Mouse (Mus musculus): ENCODE results near the gene Coasy. TPM values are rescaled to one million over a fixed set of nuclear protein-coding genes. Genes with fewer than 3 reads are reported as not detected.

The Coasy gene
- polyA plus RNA-seq, 1 experiment from 2014 or later = 28.0 TPM

DNA sequence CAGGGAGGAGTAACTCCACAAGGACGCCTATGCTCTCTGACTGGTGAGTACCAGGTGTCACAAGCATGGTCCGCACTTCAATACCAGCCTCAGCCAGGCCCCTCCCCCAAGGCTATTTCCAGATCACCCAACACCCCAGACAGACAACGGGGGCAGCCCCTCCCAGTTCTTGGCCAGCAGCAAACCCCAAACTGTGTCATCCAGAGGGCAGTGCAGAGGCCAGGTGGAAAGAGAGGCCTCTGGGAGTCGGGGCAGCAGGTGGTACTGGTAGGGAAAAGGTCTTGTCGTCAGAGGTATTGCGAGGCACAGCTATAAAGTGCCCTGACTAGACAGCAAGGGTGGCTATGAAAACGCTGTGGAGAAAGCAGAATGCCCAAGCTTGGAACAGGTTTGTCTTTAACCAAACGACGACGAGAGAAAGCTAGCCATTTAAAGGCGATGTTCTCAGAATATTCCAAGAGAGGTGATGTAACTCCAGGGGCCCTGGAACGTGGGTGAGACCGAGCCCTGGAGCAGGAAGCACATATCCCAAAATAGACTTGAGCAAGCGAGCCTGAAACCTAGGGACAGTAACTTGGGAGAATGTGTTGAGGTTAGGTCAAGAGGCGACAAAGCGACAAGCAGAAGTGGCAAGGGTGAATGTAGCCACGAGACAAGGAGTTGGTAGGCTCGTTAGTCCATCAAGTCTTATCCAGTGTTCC is 47.8 kb downstream of the Coasy start:
- Histone ChIP-seq H3K4me2 (replicated peaks; ENCODE audit: low read depth) (0 out of 2 replicates have a peak overlapping the region, but pooled peaks have one; percentile 21), H3K27me3 (replicated peaks; ENCODE audit: control insufficient read depth, insufficient read depth, low read length) (no peaks in the 10 kb centered on the region), H3K36me3 (ENCODE audit: control insufficient read depth, insufficient read depth) (peaks cover 15% of the 10 kb centered on the region), H3K4me1 (replicated peaks; ENCODE audit: control insufficient read depth, insufficient read depth, low read length) (peaks cover 5% of the 10 kb centered on the region; the same call in 1 of the 2 replicates), H3K4me3 (ENCODE audit: low read depth, low read length) (no peak overlapping the region), H3K27ac (ENCODE audit: low read depth, low read length) (no peak overlapping the region), H3K9ac (ENCODE audit: low read depth, low read length) (no peak overlapping the region), H3K9me3 (ENCODE audit: control insufficient read depth) (no peaks in the 10 kb centered on the region)
- TF ChIP-seq CTCF (IDR thresholded peaks at IDR 0.05; ENCODE audit: low read depth) = no peak
- 28% methylated on average over 18 of the region's 18 CpGs for WGBS
- peak; percentile 57; the same call in 1 of the 2 replicates for ATAC-seq

DNA sequence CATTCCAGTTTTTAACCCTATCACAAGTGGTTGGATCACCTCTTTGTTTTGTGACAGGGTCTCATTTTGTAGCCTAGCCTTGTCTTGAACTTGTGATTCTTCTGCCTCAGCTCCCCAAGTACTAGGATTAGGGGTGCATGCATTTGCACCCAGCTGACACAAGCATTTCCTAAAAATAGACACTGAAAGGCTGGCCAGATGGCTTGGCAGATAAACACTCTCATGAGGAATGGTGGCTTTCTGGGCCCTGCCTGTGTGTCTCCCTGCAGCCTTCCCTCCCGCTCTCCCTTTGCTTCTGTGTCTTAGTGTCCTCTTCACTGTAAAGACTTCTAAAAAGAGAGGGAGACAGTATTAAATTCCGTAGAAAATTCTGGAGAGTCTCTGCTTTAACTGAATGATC is 48.8 kb downstream of the Coasy start:
- no peak for TF ChIP-seq CTCF (IDR thresholded peaks at IDR 0.05; ENCODE audit: low read depth)
- Histone ChIP-seq H3K9me3 (ENCODE audit: control insufficient read depth) (no peaks in the 10 kb centered on the region), H3K4me3 (ENCODE audit: low read depth, low read length) (no peak overlapping the region), H3K4me2 (replicated peaks; ENCODE audit: low read depth) (no peak overlapping the region), H3K4me1 (replicated peaks; ENCODE audit: control insufficient read depth, insufficient read depth, low read length) (peaks cover 5% of the 10 kb centered on the region; the same call in 1 of the 2 replicates), H3K9ac (ENCODE audit: low read depth, low read length) (no peak overlapping the region), H3K27ac (ENCODE audit: low read depth, low read length) (no peak overlapping the region), H3K36me3 (ENCODE audit: control insufficient read depth, insufficient read depth) (peaks cover 5% of the 10 kb centered on the region), H3K27me3 (replicated peaks; ENCODE audit: control insufficient read depth, insufficient read depth, low read length) (no peaks in the 10 kb centered on the region)
- 85% methylated on average over 2 of the region's 2 CpGs for WGBS
- no peak for ATAC-seq

DNA sequence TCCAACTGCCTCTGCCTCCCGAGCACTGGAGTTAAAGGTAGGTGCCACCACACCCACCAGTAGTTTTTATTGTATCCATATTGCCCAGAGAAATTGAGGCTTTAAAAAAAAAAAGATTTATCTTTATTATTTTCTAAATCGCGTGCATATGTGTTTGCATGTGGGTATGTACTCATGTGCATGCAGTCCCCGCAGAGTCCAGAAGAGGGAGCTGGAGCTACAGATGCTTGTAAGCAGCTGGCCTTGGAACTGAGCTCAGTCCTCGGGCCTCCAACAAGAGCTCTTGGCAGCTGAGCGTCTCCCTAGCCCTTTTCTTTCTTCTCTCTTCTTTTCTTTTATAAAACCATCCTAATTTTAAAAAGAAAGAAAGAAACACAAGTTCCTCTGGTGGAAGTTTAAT is 49.3 kb downstream of the Coasy start:
- ATAC-seq = no peak
- peaks cover 5% of the 10 kb centered on the region; the same call in 1 of the 2 replicates for H3K4me1 ChIP-seq (replicated peaks; ENCODE audit: control insufficient read depth, insufficient read depth, low read length)
- peaks cover under 1% of the 10 kb centered on the region; the same call in 1 of the 2 replicates for H3K36me3 ChIP-seq (ENCODE audit: control insufficient read depth, insufficient read depth)
- H3K27me3 ChIP-seq (replicated peaks; ENCODE audit: control insufficient read depth, insufficient read depth, low read length) = no peaks in the 10 kb centered on the region
- no peak overlapping the region for H3K4me2 ChIP-seq (replicated peaks; ENCODE audit: low read depth)
- peak; percentile 64 for TF ChIP-seq CTCF (IDR thresholded peaks at IDR 0.05; ENCODE audit: low read depth)
- no peak overlapping the region for H3K27ac ChIP-seq (ENCODE audit: low read depth, low read length)
- H3K9ac ChIP-seq (ENCODE audit: low read depth, low read length) = no peak overlapping the region
- no peak overlapping the region for H3K4me3 ChIP-seq (ENCODE audit: low read depth, low read length)
- WGBS = 82% methylated on average over 6 of the region's 6 CpGs
- H3K9me3 ChIP-seq (ENCODE audit: control insufficient read depth) = no peaks in the 10 kb centered on the region

DNA sequence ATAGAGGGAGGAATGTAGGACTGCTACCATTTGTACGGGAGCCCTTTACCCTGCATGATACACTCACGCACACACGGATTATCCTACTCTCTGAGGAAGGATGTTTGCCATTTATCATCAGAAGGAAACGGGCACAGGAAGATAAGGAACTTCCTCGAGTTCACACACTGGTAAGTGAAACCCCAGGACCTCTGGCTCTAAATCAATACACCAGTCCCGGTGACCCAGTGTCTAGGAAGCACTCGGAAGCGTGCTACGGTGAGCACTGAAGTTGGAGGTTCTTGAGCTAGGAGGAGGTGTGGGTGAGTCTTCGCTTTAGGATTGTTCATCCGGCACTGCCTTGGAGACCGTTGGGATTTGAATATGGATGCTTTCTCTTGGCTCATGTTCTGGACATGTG is 50.7 kb downstream of the Coasy start:
- H3K4me1 ChIP-seq (replicated peaks; ENCODE audit: control insufficient read depth, insufficient read depth, low read length) = peaks cover 5% of the 10 kb centered on the region; the same call in 1 of the 2 replicates
- no peak overlapping the region for H3K9ac ChIP-seq (ENCODE audit: low read depth, low read length)
- H3K27ac ChIP-seq (ENCODE audit: low read depth, low read length) = no peak overlapping the region
- 54% methylated on average over 12 of the region's 12 CpGs for WGBS
- no peak overlapping the region for H3K4me2 ChIP-seq (replicated peaks; ENCODE audit: low read depth)
- no peak for TF ChIP-seq CTCF (IDR thresholded peaks at IDR 0.05; ENCODE audit: low read depth)
- no peaks in the 10 kb centered on the region for H3K27me3 ChIP-seq (replicated peaks; ENCODE audit: control insufficient read depth, insufficient read depth, low read length)
- H3K36me3 ChIP-seq (ENCODE audit: control insufficient read depth, insufficient read depth) = no peaks in the 10 kb centered on the region
- H3K4me3 ChIP-seq (ENCODE audit: low read depth, low read length) = no peak overlapping the region
- H3K9me3 ChIP-seq (ENCODE audit: control insufficient read depth) = no peaks in the 10 kb centered on the region
- no peak for ATAC-seq

DNA sequence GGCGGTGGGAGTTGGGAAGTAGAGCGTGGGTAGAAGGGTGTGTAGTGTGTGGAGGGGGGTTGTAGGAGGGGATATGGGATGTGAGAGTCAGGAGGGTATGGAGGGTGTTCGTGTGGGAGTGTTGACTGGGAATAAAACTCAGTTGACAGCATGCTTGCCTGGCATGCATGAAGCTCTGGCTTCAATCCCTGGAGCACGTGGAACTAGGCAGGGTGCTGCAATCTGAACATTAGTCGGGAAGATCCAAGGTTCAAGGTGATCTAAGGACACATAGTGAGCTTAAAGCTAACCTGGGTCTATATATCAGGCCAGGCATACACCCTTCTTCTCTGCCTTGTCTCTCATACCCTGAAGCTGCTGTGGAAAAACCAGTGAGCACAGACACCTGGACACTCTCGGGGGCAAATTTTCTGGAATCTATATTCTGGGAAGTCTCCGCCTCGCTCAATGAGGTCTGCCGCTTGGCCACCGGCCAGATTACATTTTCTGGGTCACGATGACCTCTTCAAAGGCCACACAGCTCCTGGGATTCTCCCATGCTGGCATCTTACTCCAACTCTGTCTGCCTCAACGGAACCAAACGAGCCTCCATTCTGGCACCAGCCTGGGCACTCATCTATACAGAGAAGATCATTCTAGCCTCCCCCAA is 52.0 kb downstream of the Coasy start:
- H3K27me3 ChIP-seq (replicated peaks; ENCODE audit: control insufficient read depth, insufficient read depth, low read length) = no peaks in the 10 kb centered on the region
- no peak overlapping the region for H3K9ac ChIP-seq (ENCODE audit: low read depth, low read length)
- H3K36me3 ChIP-seq (ENCODE audit: control insufficient read depth, insufficient read depth) = no peaks in the 10 kb centered on the region
- no peaks in the 10 kb centered on the region for H3K9me3 ChIP-seq (ENCODE audit: control insufficient read depth)
- no peak for TF ChIP-seq CTCF (IDR thresholded peaks at IDR 0.05; ENCODE audit: low read depth)
- H3K27ac ChIP-seq (ENCODE audit: low read depth, low read length) = no peak overlapping the region
- no peak overlapping the region for H3K4me2 ChIP-seq (replicated peaks; ENCODE audit: low read depth)
- H3K4me1 ChIP-seq (replicated peaks; ENCODE audit: control insufficient read depth, insufficient read depth, low read length) = peaks cover 11% of the 10 kb centered on the region
- H3K4me3 ChIP-seq (ENCODE audit: low read depth, low read length) = no peak overlapping the region
- no peak for ATAC-seq
- 73% methylated on average over 13 of the region's 13 CpGs for WGBS

Other genes with a start within 250 kb of the Coasy start
- gene Stat5b, start 231.8 kb upstream of the Coasy start, polyA plus RNA-seq (2015; fragmentation: Nextera tagmentation; extraction: Ambion mirVana) = 13.0 and 13.3 TPM in 2 replicates
- gene Stat5a, start 223.2 kb upstream of the Coasy start, polyA plus RNA-seq (2015; fragmentation: Nextera tagmentation; extraction: Ambion mirVana) = 4.8 TPM in 2 replicates
- 61.2 and 68.6 TPM in 2 replicates for gene Stat3, start 143.0 kb upstream of the Coasy start, polyA plus RNA-seq (2015; fragmentation: Nextera tagmentation; extraction: Ambion mirVana)
- 191 and 207 TPM in 2 replicates for gene Cavin1, start 111.7 kb upstream of the Coasy start, polyA plus RNA-seq (2015; fragmentation: Nextera tagmentation; extraction: Ambion mirVana)
- gene Atp6v0a1, start 73.1 kb upstream of the Coasy start, polyA plus RNA-seq (2015; fragmentation: Nextera tagmentation; extraction: Ambion mirVana) = 62.1 and 67.2 TPM in 2 replicates
- 25.6 and 25.8 TPM in 2 replicates for gene Naglu, start 12.6 kb upstream of the Coasy start, polyA plus RNA-seq (2015; fragmentation: Nextera tagmentation; extraction: Ambion mirVana)
- 0.08 TPM in 1 of 2 replicates, not detected in the other for gene Hsd17b1, start 4.2 kb upstream of the Coasy start, polyA plus RNA-seq (2015; fragmentation: Nextera tagmentation; extraction: Ambion mirVana)
- gene Mlx, start 4.7 kb downstream of the Coasy start, polyA plus RNA-seq (2015; fragmentation: Nextera tagmentation; extraction: Ambion mirVana) = 93.3 and 96.4 TPM in 2 replicates
- 9.1 and 10.5 TPM in 2 replicates for gene Psmc3ip, start 12.9 kb downstream of the Coasy start, polyA plus RNA-seq (2015; fragmentation: Nextera tagmentation; extraction: Ambion mirVana)
- gene Retreg3, start 37.3 kb downstream of the Coasy start, polyA plus RNA-seq (2015; fragmentation: Nextera tagmentation; extraction: Ambion mirVana) = 10.3 and 12.3 TPM in 2 replicates
- 20.0 and 20.6 TPM in 2 replicates for gene Tubg1, start 37.4 kb downstream of the Coasy start, polyA plus RNA-seq (2015; fragmentation: Nextera tagmentation; extraction: Ambion mirVana)
- 2.5 and 2.8 TPM in 2 replicates for gene Tubg2, start 73.3 kb downstream of the Coasy start, polyA plus RNA-seq (2015; fragmentation: Nextera tagmentation; extraction: Ambion mirVana)
- gene Cntnap1, start 88.0 kb downstream of the Coasy start, polyA plus RNA-seq (2015; fragmentation: Nextera tagmentation; extraction: Ambion mirVana) = 5.2 and 6.0 TPM in 2 replicates
- 7.7 and 7.8 TPM in 2 replicates for gene Plekhh3, start 88.8 kb downstream of the Coasy start, polyA plus RNA-seq (2015; fragmentation: Nextera tagmentation; extraction: Ambion mirVana)
- gene Ccr10, start 92.9 kb downstream of the Coasy start, polyA plus RNA-seq (2015; fragmentation: Nextera tagmentation; extraction: Ambion mirVana) = 0.13 and 0.22 TPM in 2 replicates
- 9.8 and 10.8 TPM in 2 replicates for gene Ezh1, start 143.9 kb downstream of the Coasy start, polyA plus RNA-seq (2015; fragmentation: Nextera tagmentation; extraction: Ambion mirVana)
- 67.7 and 74.7 TPM in 2 replicates for gene Ramp2, start 163.5 kb downstream of the Coasy start, polyA plus RNA-seq (2015; fragmentation: Nextera tagmentation; extraction: Ambion mirVana)
- gene Vps25, start 171.1 kb downstream of the Coasy start, polyA plus RNA-seq (2015; fragmentation: Nextera tagmentation; extraction: Ambion mirVana) = 148 and 157 TPM in 2 replicates
- 4.6 and 4.7 TPM in 2 replicates for gene Wnk4, start 178.0 kb downstream of the Coasy start, polyA plus RNA-seq (2015; fragmentation: Nextera tagmentation; extraction: Ambion mirVana)
- gene Cntd1, start 196.4 kb downstream of the Coasy start, polyA plus RNA-seq (2015; fragmentation: Nextera tagmentation; extraction: Ambion mirVana) = 0.26 and 0.47 TPM in 2 replicates
- 255 and 276 TPM in 2 replicates for gene Coa3, start 196.5 kb downstream of the Coasy start, polyA plus RNA-seq (2015; fragmentation: Nextera tagmentation; extraction: Ambion mirVana)
- 117 and 124 TPM in 2 replicates for gene Becn1, start 219.7 kb downstream of the Coasy start, polyA plus RNA-seq (2015; fragmentation: Nextera tagmentation; extraction: Ambion mirVana)
- gene Psme3, start 233.6 kb downstream of the Coasy start, polyA plus RNA-seq (2015; fragmentation: Nextera tagmentation; extraction: Ambion mirVana) = 59.5 and 60.2 TPM in 2 replicates
- gene Aoc2, start 242.5 kb downstream of the Coasy start, polyA plus RNA-seq (2015; fragmentation: Nextera tagmentation; extraction: Ambion mirVana) = 0.34 and 0.41 TPM in 2 replicates
- 3.7 and 4.4 TPM in 2 replicates for gene Aoc3, start 248.0 kb downstream of the Coasy start, polyA plus RNA-seq (2015; fragmentation: Nextera tagmentation; extraction: Ambion mirVana)